8 mouse cellular contexts compared by ENCODE assay signal in the genomic region with DNA sequence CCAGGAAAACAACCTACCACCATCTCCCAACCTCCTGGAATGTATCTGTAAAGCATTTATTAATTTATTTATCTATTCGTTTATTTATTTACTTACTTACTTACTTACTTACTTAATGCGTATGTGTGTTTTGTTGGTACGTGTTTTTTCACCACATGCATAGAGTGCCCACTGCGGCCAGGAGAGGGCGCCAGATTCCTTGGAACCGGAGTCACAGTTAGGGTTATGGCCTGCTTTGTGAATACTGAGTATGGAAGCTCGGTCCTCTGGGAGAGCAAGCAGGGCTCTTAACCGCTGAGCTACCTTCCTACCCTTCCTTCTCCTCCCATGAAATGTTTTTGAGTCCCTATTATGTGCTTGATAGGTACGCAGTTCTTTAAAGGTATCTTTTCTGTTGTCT. TPM values are rescaled to one million over a fixed set of nuclear protein-coding genes. Genes with fewer than 3 reads are reported as not detected.
DNase-seq lines count a peak whose midpoint lies in the region; ATAC-seq lines count a peak whose summit lies in the region.

No protein-coding gene starts in this region.

- DNase-seq in hindbrain, embryonic 11.5 days (ENCODE audit: low spot score): peak; percentile 77
- DNase-seq in adrenal gland, adult 2 months: peak; percentile 86
- peak; percentile 51 for DNase-seq in embryo, embryonic 11.5 days (ENCODE audit: low read depth, low spot score)
- DNase-seq in left cerebral cortex, postnatal 25 days (ENCODE audit: low spot score in 2 of 2): peak; percentile 39 to 51
- DNase-seq in thymus, postnatal 36 days: peak; percentile 9 to 18

- 20% methylated on average over 9 of the region's 9 CpGs for WGBS in hindbrain, embryonic 11.5 days
- 21% methylated on average over 9 of the region's 9 CpGs for WGBS in hindbrain, embryonic 13.5 days

- H3K27me3 ChIP-seq in hindbrain, embryonic 11.5 days (ENCODE audit: control insufficient read depth, insufficient read depth, low read length): no peaks in the 10 kb centered on the region
- peaks cover 16% of the 10 kb centered on the region; the same call in 1 of the 2 replicates for H3K27me3 ChIP-seq in hindbrain, embryonic 13.5 days

- H3K4me3 ChIP-seq in hindbrain, embryonic 11.5 days (ENCODE audit: low read depth, low read length): no peak overlapping the region
- H3K4me3 ChIP-seq in hindbrain, embryonic 13.5 days: no peak overlapping the region

- H3K4me1 ChIP-seq in hindbrain, embryonic 11.5 days (replicated peaks; ENCODE audit: control insufficient read depth, insufficient read depth, low read length): no peaks in the 10 kb centered on the region; the same call in none of the 2 replicates
- peaks cover 11% of the 10 kb centered on the region for H3K4me1 ChIP-seq in hindbrain, embryonic 13.5 days (replicated peaks)

- no peak overlapping the region for H3K27ac ChIP-seq in hindbrain, embryonic 11.5 days (ENCODE audit: low read depth, low read length)
- no peak overlapping the region for H3K27ac ChIP-seq in hindbrain, embryonic 13.5 days

- no peak overlapping the region for H3K4me2 ChIP-seq in hindbrain, embryonic 11.5 days (replicated peaks; ENCODE audit: low read depth, low read length)
- H3K4me2 ChIP-seq in hindbrain, embryonic 13.5 days: no peak overlapping the region

- no peak for ATAC-seq in hindbrain, embryonic 11.5 days (ENCODE audit: low FRiP score)
- ATAC-seq in hindbrain, embryonic 13.5 days (ENCODE audit: low FRiP score): no peak
- peak; percentile 38 to 48; a peak in 2 of 4 replicates for ATAC-seq in hematopoietic stem cell, adult 5-6 weeks (replicated peaks in 1 of 2; ENCODE audit: insufficient read depth in 1 of 2, low FRiP score in 2 of 2, low TSS enrichment in 1 of 2, low read depth in 1 of 2, poor library complexity in 2 of 2, severe bottlenecking in 2 of 2)
- ATAC-seq in neutrophil, adult 5-6 weeks (ENCODE audit: extremely low read depth, insufficient number of reproducible peaks, low FRiP score, poor library complexity, severe bottlenecking): peak; percentile 33; the same call in 1 of the 2 replicates

- intact Hi-C loops in left cerebral cortex, postnatal 25 days (cut with DNase I): loop anchor here (5.0 kb wide), 1 partner anchor 229 kb away; a partner anchor contains a TSS

- no peak overlapping the region for H3K9ac ChIP-seq in hindbrain, embryonic 11.5 days (ENCODE audit: low read depth, low read length)
- no peak overlapping the region for H3K9ac ChIP-seq in hindbrain, embryonic 13.5 days

- H3K9me3 ChIP-seq in hindbrain, embryonic 11.5 days (ENCODE audit: control insufficient read depth, low read length): no peaks in the 10 kb centered on the region
- no peaks in the 10 kb centered on the region for H3K9me3 ChIP-seq in hindbrain, embryonic 13.5 days

- no peaks in the 10 kb centered on the region for H3K36me3 ChIP-seq in hindbrain, embryonic 11.5 days (ENCODE audit: control insufficient read depth, insufficient read depth, low read length)
- H3K36me3 ChIP-seq in hindbrain, embryonic 13.5 days: no peaks in the 10 kb centered on the region

RNA-seq across cellular contexts. Expression of a gene that starts 3.3 kb away (rescaled TPM):
- polyA plus RNA-seq in hindbrain, embryonic 11.5 days (2014; fragmentation: Nextera tagmentation; extraction: Ambion mirVana): 0.34 TPM in 1 of 2 replicates, not detected in the other
- polyA plus RNA-seq in hindbrain, embryonic 13.5 days (2015; fragmentation: Nextera tagmentation; extraction: Ambion mirVana): 0.10 TPM in 1 of 2 replicates, not detected in the other
- total RNA-seq in adrenal gland, adult 2 months (2021): under 1 TPM; 0.12 to 0.14 TPM
- polyA plus RNA-seq in adrenal gland, adult 2 months (2012; rRNA removed): not detected in 2 replicates
- total RNA-seq in hematopoietic stem cell, adult 5-6 weeks (2017): not detected in 2 replicates
- total RNA-seq in left cerebral cortex, postnatal 25 days (2021): under 1 TPM; 0.09 to 0.14 TPM
- total RNA-seq in neutrophil, adult 5-6 weeks (2017): not detected in 2 replicates

RNA-seq across cellular contexts. Expression of a gene that starts 3.8 kb away (rescaled TPM):
- polyA plus RNA-seq in hindbrain, embryonic 11.5 days (2014; fragmentation: Nextera tagmentation; extraction: Ambion mirVana): 19.1 and 22.2 TPM in 2 replicates
- 12.3 and 12.9 TPM in 2 replicates for polyA plus RNA-seq in hindbrain, embryonic 13.5 days (2015; fragmentation: Nextera tagmentation; extraction: Ambion mirVana)
- total RNA-seq in adrenal gland, adult 2 months (2021): 100 to 1,000 TPM; 111 to 120 TPM
- 67.0 and 96.3 TPM in 2 replicates for polyA plus RNA-seq in adrenal gland, adult 2 months (2012; rRNA removed)
- total RNA-seq in hematopoietic stem cell, adult 5-6 weeks (2017): 12.1 and 256 TPM in 2 replicates
- 10 to 100 TPM; 11.4 to 12.6 TPM for total RNA-seq in left cerebral cortex, postnatal 25 days (2021)
- total RNA-seq in neutrophil, adult 5-6 weeks (2017): 1.9 and 2.0 TPM in 2 replicates

RNA-seq across cellular contexts. Expression of a gene that starts 46.7 kb away (rescaled TPM):
- not detected in 2 replicates for polyA plus RNA-seq in hindbrain, embryonic 11.5 days (2014; fragmentation: Nextera tagmentation; extraction: Ambion mirVana)
- polyA plus RNA-seq in hindbrain, embryonic 13.5 days (2015; fragmentation: Nextera tagmentation; extraction: Ambion mirVana): not detected in 2 replicates
- total RNA-seq in adrenal gland, adult 2 months (2021): not detected
- polyA plus RNA-seq in adrenal gland, adult 2 months (2012; rRNA removed): not detected in 2 replicates
- not detected in 2 replicates for total RNA-seq in hematopoietic stem cell, adult 5-6 weeks (2017)
- total RNA-seq in left cerebral cortex, postnatal 25 days (2021): not detected
- not detected in 2 replicates for total RNA-seq in neutrophil, adult 5-6 weeks (2017)

Comparison
In these comparisons a context has a peak if more than half of its experiments do, and no peak if none do; other contexts are left out.
1. ATAC-seq: peak in hematopoietic stem cell, adult 5-6 weeks (2 of 2) and neutrophil, adult 5-6 weeks (single experiment); none in hindbrain, embryonic 11.5 days (single experiment) and hindbrain, embryonic 13.5 days (single experiment).
2. DNase-seq: peak in every context shown above with its lines; median percentile 86 in adrenal gland, adult 2 months; 77 in hindbrain, embryonic 11.5 days; 51 in embryo, embryonic 11.5 days; 45 in left cerebral cortex, postnatal 25 days; 14 in thymus, postnatal 36 days.